Mouse (Mus musculus) CD4-positive, CD25-positive, alpha-beta regulatory T cell, adult 2 months (primary cell): ENCODE measurements at regions not wholly inside any gene's neighbourhood (a gene's known extent, or its start where the extent isn't known, plus 50 kb on each side); places are given as distances from the start of the nearest gene placed in this dataset.

Experiments used
- DNase-seq: peaks from one replicate; pipeline ENCODE4 v3.0.0-alpha.2; 2012; ENCODE audit warnings: low read depth, low spot score

DNA sequence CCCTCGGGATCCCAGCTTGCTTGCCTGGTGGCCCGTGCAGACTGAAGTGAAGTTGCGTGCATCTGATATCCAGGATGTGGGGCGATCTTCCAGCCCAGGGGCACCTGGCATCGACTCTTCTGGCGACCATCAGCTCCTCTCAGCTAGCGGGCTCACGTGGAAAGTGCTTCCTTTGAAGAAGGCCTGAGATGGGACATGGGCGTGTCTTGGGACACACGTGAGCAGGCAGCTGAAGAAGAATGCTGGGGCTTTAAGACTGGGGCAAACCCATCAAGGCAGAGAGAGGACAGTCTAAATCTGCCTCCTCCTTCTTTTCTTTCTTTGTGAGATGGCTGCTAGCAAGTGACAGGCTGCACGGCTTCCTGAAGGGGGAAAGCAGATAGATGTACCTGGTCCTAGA lies 142.3 kb upstream of the Mrps10 start:
- DNase-seq, result no peak

DNA sequence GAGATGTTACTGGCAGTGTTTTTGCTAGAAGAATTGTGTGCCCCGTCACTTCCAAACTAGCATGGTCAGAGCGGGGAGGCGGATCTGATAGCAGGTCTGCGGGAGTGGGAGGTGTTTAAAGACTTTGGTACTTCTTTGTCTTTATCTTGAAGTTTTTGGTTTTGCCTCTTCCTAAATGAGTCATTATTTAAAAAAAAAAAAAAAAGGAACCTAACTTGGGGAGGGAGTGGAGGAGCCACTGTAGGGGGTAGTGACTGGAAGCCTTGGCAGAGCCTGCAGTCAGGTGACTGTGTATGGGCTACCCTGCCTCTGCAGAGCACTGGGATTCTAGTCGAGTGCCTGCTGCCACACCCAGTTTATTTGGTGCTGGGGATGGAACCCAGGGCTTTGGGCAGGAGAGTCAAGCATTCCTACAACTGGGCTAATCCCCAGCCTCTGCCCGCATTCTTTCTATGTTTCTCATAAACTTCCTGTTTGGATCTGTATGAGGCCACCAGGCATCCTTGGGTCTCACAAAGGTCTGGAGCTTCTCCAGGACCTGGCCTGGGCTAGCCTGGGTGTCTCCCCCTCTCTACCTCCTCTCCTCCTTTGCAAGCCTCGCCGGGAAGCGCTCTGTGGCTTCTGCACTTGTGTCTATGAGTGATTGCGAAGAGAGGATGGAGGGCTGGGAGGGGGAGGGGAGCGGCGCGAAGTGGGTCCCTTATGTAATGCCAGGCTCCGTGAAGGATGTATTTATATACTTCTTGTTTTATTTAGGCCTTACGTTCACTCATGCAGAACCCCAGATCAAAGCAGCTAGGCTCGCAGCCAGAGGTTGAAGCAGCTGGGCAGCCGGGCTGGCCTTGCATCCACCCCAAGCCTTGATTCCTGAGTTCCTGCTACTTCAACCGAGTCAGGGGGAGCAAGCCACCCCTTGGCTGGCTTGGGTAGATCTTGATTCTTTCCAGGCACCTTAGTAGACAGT lies 143.1 kb upstream of the Mrps10 start:
- DNase-seq, result peak; percentile 53

DNA sequence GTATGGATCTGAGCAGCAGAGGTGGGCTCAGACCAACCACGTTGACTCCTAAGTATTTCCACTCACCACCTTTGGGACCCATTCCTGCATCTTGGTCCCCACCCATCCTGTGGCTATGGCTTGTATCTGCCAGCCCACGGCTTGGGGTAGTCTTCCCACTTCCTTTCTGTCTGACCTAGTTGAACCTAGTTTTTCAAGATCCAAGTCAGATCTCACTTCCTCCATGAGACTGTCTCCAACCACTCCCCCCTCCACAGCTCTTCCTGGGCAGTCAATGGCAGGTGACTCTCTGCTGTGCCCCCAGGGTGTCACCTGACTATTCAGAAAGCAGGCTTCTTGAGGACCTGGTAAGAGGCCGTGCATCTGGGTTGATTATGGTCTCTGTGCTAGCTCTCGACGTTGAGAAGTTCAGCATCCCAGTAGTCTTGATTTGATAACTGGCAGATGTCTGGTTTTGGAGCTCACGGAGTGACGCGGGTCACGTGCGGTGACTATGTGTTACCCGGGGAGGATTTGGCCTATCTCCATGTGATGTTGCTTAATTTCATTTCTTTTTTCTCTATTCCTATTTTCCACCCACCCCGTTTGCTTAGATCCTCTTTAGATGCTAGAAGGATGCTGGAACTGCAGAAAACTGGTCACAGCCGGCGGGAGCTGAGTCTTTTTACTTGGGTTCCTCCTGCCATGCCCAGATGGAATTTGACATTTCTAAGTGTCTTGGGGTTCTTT lies 147.5 kb upstream of the Mrps10 start:
- no peak for DNase-seq

DNA sequence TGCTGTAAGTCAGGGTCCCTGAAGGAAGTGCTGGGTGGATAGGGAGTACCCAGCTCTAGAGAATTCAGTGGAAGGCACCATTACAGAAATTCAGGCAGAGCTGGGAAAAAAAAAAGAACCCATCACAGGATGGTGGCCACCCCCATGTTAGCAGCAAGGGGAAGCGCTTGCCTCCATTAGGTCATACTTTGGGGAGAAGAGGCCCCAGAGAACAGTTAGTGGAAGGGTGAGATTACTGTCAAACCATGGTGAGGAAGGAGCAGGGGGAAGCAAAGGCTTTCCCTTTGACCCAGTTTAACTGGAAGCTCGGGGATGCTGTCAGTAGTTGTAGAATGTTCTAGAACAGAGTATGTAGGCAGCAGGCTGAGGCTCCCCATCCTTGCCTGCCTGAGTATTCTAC lies 148.8 kb upstream of the Mrps10 start:
- no peak for DNase-seq

DNA sequence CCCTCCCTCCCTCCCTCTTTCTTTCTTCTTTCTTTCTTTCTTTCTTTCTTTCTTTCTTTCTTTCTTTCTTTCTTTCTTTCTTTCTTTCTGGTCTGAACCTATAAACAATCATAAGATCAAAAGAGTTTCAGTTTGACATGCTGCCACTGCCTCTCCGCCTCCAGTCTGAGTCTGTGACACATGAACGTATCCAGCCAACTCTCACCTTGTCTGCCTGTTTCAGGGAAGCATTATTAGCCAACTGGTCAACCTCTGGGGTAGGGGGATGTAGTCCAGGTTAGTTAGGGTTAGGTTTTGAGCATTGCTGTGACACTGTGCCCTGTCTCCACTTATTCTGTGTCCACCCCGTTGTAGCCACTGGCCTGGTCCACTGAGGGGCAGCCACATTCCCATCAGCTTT lies 152.2 kb upstream of the Mrps10 start:
- peak; percentile 61 for DNase-seq

DNA sequence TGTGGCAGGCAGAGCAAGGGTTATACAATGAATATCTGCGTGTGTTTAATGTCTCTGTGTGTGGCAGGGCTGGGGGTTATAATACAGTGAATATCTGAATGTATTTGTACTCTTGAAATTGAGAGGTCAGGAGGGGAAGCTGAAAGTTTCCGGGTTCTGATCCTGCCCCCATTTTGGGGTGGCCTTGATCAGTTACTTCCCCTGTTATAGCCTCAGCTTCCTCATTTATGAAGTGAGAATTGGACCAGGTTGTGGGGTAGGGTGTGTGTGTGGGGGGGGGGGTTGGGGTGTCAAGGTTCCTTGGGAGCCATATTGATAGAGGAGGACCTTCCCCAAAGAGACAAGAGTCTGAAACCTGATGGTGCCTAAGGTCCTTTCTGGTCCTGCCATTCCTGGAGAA lies 152.8 kb upstream of the Mrps10 start:
- DNase-seq, result no peak

DNA sequence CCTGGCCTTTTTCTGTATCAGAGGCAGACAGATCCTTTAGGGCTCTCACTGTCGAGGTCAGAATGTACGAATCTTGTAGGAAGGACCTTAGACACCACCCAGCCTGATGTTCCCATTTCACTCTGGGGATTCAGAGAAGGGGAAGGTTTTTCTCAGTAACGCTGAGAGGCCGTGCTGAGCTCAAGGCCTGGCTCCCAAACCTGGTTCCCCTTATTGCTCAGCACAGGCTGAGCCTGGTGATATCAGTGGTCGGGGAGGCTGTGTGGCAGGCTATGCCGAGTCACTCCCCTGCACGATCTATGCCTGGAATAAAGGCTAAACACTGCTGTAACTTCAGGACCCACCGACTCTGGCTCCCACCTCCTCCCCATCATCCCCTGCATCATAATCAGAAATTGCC lies 154.6 kb upstream of the Mrps10 start:
- no peak for DNase-seq

DNA sequence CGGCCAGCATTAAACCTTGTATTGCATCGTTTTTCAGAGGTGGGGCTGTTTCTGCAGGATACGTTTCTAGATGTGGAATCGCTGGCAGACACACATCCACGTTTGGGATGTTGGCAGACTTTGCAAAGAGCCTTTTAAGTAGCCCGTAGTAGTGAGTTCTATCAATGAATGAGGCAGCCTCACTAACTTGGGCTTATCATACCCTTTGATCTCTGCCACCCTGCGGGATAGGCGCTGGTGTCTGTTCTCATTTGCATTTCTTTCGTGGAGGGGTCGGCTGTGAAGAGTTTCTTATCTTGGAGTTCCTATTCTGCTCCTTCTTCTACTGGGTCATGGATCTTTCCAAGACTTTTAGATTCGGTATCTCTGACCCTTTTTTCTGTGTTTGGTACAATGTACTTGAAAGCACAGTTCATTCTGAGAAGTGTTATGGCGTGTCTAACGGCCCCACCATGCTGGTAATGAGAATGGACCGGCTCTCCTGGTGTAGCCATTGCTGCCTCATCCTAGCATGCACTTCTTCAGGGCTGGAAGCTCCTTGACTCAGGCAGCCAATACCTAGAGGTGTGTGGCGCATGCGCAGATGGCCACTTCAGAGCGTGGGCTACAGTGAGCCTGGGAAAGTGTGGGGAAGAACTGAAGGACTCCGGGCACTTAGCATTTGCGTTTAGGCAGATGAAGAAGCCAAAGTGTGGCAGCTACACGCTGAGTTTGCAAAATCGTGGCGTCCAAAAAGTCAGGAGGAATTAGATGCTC lies 158.1 kb upstream of the Mrps10 start:
- DNase-seq, result no peak

DNA sequence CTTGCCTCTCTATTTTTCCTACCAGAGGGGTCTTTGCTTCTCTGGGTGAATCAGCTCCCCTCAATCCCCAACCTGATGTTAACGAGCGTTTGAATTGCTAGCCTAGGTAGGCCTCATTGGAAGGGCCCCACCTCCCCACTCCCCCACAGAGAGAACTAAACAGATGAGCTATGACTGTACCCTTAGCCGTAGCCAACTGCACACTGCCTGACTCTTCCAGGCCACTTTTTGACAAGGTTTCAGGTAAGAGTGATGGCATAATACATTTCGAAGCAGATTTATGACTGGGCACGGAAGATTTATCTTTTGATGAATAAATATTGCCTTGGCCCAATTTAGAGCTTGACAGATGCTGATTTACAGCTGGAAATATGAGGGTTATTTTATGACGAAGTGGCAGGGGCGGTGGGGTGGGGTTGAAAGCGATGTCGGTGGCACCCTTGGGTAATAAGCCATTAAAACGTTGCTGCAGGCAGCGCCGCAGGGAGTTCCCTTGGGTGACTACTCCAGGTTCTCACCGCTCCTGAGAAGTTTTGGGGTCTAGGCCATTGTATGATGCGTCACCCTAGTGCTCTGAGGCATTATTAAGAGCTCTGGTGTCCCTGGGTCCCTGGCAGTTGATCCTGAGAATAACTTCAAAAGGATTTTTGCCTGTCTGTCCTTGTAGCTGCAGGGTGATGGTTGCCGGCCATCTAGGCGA lies 159.7 kb upstream of the Mrps10 start:
- no peak for DNase-seq

DNA sequence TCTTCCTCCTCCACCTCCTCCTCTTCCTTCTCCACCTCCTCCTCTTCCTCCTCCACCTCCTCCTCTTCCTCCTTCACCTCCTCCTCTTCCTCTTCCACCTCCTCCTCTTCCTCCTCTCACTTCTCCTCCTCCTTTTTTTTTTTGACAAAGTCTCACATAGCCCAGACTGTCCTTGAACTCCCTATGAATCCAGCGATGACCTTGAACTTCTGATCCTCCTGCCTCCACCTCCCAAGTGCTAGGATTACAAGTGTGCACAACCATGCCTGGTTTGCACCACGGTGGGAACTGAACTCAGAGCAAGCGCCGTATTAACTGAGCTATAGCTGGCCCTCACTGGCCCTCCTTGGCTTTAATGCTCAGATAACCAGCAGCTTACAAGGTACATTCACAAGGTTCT lies 161.2 kb upstream of the Mrps10 start:
- DNase-seq, result no peak

DNA sequence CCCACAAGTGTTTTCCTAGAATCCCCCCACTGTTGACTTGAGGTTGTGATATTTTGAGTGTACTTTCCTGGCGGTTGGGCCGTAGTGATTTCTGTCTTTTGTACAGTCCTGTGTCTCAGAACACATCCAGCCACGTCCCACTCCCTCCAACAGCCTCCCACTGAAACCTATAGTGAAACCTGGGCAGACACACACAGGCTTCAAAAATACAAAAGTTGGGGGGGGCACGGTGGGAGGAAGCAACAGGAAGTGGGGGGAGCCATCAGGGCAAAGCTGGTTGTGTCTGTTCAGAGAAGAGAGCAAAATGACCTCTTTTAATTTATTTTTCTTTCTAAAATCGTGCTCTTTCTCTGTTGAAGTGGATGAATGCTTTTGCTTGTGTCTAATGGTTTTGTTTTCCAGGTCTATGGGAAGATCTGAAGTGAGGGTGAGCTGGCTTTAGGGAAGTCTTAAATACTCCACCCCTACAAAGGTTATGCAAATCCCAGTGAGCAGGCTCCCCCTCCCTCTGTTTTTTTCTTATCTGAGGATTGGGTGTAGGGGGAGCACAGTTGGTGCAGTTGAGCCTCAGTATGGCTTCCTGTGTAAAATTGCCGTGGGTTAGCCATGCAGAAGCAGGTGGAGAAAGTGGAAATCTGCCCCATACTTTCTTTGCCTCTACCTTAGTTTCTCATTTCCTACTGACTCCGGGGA lies 164.1 kb upstream of the Mrps10 start:
- DNase-seq, result peak; percentile 42

DNA sequence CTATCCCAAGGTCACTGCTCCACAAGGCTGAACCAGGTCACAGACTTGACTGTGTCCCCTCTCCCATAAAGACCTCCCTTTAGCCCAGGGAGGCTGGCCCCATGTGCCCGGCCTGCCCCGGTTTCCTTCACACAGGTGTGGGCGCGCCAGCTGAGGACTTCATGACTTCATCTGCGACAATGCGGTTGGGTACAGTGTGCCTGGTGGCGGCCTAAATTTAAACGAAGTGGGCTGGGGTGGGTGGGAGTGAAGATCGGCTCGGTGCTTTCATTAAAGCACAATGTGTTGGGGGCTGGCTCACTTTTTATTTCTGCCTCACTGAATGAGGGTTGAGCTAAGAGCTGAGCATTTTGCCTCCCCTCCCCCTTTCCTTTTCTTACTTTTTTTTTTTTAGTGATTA lies 169.5 kb upstream of the Mrps10 start:
- peak; percentile 19 for DNase-seq

DNA sequence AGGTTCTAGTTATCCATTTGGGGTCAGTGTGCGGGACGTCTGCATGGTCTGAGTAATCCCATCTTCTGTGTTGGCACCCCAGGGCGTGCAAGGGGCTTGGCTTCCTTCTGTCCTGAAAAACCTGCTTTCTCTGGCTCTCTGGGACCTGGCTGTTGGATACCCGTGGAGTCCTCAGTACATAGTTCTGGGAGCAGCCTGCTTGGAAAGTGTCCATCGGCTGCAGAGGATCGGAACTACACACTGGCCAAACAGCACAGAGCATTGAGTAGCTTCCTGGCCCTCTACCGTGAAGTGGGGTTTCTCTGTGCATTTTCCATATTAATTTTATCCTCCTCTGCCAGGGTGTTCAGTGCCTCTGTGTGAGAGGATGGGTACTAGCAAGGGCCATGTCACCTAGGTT lies 170.7 kb upstream of the Mrps10 start:
- DNase-seq, result no peak

DNA sequence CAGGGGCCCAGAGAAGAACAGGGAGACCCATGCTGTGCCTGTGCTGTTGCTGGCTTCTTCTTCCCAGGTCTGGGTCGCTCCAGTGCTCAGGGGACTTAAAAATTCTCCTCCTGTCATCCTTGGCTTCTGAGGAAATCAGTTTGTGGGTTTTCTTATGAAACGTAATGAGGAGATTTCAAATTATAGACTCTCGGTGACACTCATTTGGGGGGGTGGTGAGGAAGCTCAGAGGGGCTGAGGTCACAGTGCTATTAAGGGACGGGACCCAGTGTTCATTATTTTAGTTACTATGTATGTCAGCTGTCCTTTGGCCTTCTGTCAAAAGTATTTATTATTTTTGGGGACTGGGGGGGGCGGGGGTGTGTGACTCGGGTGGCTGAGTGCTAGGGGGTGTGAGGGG lies 171.7 kb upstream of the Mrps10 start:
- DNase-seq, result no peak

DNA sequence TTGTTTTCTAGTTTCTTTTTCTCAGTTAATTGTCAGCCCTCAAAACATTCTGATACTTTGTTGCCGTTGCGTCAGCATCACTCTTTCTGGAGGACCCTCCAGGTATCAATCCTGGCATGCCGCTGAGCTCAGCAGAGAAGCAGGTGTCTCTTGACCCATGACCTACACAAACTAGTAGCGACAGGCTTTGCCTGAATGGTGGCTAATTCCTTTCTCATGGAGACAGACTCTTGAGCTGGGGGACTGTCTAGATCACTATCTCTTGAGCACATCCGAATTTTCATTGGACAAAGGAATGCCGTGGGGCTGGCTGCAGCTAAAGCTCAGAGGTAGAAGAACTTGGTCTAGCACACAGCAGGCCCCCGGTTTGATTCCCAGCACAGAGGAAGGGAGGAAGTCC lies 172.7 kb upstream of the Mrps10 start:
- DNase-seq, result no peak

DNA sequence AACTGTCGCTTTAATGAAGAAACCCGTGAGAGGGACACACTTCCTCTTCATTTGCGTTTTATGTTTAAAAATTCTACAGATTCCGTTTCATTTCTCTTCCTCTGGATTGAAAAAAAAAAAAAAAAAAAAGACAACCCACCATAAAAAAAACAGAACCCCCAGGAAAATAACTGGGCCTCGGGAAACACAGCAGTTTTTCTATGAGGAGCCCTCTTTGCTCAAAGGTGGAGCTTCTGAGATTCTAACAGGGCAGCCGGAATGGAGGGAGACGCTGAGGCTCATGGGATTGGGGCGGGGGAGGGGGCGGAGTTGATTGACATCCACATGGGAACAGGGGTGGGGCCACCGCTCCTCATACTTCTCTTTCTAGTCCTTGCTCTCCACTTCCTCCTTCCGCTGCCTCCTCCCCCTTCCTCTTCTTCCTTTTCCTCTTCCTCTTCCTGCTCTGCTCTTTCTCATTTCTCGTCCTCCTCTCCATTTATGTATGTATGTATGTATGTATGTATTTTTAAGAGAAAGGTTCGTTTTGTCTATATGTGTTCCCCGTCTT lies 174.1 kb upstream of the Mrps10 start:
- no peak for DNase-seq

DNA sequence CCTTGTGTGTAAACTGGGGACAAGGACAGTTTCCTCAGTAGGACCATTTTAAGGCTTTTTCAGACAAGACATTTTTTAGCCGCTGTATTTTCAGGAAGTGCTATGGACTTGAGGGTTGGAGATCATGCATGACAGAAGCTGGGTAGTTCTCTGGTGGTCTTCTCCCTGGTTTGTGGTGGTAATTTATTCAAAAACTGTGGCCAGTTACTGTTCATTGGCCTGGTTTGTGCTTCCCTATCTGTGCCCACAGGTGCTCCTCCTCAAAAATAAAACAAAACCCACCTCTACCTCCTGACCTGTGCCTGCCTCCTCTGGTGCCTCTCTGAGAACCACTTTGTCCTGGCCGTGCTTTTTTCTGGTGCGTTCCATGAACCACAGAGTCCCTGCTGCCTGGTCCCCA lies 177.3 kb upstream of the Mrps10 start:
- no peak for DNase-seq

DNA sequence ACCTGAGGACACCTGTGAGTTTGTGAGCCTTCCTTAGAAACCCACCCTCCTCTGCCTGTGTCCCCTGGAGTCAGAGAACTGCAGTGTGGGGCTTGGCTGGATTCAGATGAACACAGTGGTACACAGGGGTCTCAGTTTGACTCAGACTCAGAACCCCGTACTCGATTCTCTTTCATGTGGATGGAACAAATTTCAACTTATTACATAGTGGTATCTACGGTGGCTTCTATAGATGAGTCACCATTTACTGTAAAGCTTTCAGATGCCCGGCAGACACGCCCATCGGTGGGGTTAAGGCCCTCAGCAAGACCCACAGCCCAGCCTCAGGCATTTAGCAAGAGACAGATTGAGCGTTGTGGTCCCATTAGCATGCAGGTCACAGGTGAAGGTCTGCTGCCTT lies 178.9 kb upstream of the Mrps10 start:
- peak; percentile 44 for DNase-seq

DNA sequence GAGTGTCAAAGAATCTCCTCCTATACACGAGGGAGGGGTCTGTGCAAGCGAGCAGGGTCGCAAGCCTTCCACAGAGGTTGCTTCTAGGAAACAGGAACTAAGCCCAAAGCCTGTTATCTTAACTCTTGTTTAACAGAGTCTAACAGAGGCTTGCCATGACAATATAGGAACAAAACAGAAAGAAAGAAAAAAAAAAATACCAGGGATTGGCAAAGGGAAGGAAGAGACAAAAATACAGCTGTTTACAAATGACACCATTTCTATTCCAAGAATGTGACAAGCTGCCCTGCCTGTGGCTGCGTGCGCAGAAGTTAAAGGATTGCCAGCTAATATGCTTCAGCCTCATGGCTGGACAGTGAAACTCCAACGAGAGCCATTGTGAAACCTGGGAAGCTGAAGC lies 173.8 kb upstream of the Ubr2 start:
- DNase-seq, result no peak

DNA sequence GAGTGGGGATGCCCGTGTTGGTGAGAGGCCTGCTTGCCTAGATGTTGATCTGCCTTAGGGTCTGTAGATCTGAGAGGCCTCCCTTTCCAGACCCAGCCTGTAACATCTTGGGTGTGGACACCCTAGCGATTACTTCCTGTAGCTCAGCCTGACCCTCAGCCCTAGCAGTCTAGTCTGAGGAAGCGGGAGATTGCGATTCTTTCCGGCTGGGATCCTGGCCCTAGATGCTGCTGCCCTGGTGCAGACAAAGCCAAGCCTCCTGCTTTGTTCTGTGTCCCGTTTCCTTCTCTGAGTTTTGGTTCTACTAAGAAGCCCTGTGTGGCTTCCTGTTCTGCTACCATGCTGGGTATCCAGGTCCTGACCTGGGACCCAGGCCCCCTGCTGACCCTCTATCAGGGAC lies 171.8 kb upstream of the Ubr2 start:
- DNase-seq, result no peak

DNA sequence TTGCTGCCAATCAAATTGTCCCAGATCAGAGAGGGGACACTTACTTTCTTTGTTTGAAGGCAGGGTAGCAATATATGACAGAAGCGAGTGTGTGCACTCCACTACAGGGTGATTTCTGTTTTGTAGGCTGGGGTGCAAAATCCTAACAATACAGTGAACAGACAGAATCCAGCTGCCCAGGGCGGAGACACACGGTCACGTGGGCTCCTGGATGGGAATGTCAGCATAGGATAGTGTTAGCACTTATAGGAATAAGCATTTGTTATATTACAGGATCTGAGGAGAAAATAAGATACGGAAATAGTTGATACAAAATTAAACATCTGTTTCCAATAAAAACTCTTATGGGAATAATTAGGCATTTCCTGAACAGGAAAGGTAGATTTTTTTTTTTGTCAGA lies 169.1 kb upstream of the Ubr2 start:
- no peak for DNase-seq
